Mouse (Mus musculus) liver, postnatal 0 days (tissue): Measurements from ENCODE around the gene Dhx32.

Source experiments
- CTCF ChIP-seq: sonication (generic); IDR thresholded peaks from 2 replicates; pipeline ENCODE4 v1.5.1; 2016; ENCODE audit warnings: antibody characterized with exemption, low read depth
- EP300 ChIP-seq: IDR thresholded peaks from 2 replicates; pipeline ENCODE4 v1.6.1; 2016; ENCODE audit warnings: antibody characterized with exemption, low read depth, mild to moderate bottlenecking

DNA sequence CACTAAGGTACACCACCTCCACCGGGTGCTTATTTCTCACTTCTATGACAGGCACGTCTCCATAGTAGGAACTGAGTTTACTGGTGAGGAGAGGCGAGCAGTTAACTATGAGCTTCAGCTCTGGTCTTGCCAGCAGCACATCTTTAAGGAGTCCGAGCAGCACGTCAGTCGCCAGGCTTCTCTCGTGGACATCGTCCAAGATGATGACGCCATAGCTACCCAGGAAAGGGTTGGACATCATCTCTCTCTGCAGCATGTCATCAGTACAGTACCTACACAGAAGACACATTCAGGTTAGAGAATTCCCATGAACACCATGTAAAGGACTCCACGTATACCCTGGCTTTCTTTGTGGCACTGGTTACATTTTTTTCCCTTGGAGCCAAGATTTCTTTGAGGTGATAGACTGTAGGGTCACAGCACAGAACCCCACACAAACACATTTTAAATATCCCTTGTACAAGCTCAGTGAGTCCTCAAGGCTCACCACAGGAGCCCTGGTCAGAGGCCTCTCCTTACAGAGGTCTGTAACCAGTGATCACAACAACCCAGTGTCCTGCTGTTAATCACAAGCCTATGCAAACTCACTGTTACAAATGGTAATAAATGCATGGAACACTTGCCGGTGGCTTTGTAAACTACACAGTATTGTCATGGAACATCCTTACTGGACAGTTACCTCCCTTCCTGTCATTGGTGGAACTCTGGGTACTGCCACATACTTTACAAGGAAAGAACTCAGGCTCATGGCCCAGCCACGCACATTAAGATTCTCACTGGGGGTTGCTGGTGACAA is 39.8 kb downstream of the Dhx32 start:
- TF ChIP-seq CTCF (no peak), EP300 (no peak)
